23 mouse cellular contexts compared by ENCODE assay signal in genomic region chr9:10233364-10233763, GRCm38 (mm10).
"Had no signal": no experiment of that assay in that cellular context is flagged by ENCODE, and none has a peak within 500 bp of the region (broad histone marks: within the 10 kb centered on the region; RNA-seq: fewer than 3 reads in every experiment).

No protein-coding gene starts in this region.

- DNase-seq: liver, embryonic 13.5 days; liver, postnatal 0 days; lung, adult 2 months; lung, postnatal 14 days; lung, postnatal 36 days; midbrain, embryonic 14.5 days; retina, postnatal 1 day; right cerebral cortex, adult 18-20 months; right cerebral cortex, postnatal 25 days; right cerebral cortex, postnatal 4 days; spleen, adult 18-20 months; thymus, adult 18-20 months; thymus, postnatal 14 days; thymus, postnatal 4 days had no signal

- H3K27ac ChIP-seq: liver, embryonic 13.5 days; liver, embryonic 15.5 days; lung, embryonic 15.5 days; macrophage; midbrain, embryonic 10.5 days; midbrain, embryonic 12.5 days had no signal

- ATAC-seq: liver, postnatal 0 days; lung, postnatal 0 days; midbrain, embryonic 16.5 days had no signal

- H3K4me2 ChIP-seq: liver, embryonic 13.5 days; liver, embryonic 15.5 days; lung, embryonic 15.5 days; midbrain, embryonic 12.5 days had no signal

- H3K36me3 ChIP-seq: liver, embryonic 13.5 days; liver, embryonic 15.5 days; lung, embryonic 15.5 days; midbrain, embryonic 10.5 days; midbrain, embryonic 12.5 days had no signal

- H3K9me3 ChIP-seq: liver, embryonic 13.5 days; liver, embryonic 15.5 days; megakaryocyte, embryonic 14.5 days; midbrain, embryonic 10.5 days; midbrain, embryonic 12.5 days had no signal

- H3K9ac ChIP-seq: liver, embryonic 13.5 days; liver, embryonic 15.5 days; liver, postnatal 0 days; lung, embryonic 15.5 days; midbrain, embryonic 12.5 days had no signal

- H3K4me1 ChIP-seq: liver, embryonic 13.5 days; liver, embryonic 15.5 days; lung, embryonic 15.5 days; megakaryocyte, embryonic 14.5 days; midbrain, embryonic 10.5 days had no signal

- H3K27me3 ChIP-seq: liver, embryonic 13.5 days; liver, embryonic 15.5 days; lung, embryonic 15.5 days; megakaryocyte, embryonic 14.5 days; midbrain, embryonic 12.5 days had no signal

- H3K4me3 ChIP-seq: liver, embryonic 13.5 days; liver, embryonic 15.5 days; lung, embryonic 15.5 days; megakaryocyte, embryonic 14.5 days; midbrain, embryonic 10.5 days; midbrain, embryonic 12.5 days; myocyte had no signal
